Mouse (Mus musculus): ENCODE results near the gene Sdk1. TPM values are rescaled to one million over a fixed set of nuclear protein-coding genes. Genes with fewer than 3 reads are reported as not detected.

The Sdk1 gene
- polyA plus RNA-seq, 1 experiment from 2014 or later: 1.3 TPM

DNA sequence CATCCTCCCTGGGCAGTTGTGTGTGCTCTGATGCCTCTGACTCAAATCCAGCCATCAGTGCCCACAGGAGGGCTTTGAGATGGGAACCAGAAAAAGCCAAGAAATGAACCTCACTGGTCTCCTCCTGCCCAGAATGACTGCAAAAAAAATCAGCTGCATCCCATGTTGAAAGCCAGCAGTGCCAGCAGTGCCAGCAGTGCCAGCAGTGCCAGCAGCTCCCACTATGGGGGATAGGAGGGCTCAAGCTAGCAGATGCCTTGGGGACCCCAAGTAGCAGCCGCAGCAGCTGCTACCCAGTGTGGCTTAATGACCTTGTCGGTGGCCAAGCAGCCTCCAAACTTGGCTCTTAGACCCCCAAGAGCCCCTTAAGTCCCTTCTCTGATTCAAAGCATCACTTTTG lies 1001.8 kb downstream of the Sdk1 start:
- 100% methylated on average over 2 of the region's 2 CpGs for WGBS
- Histone ChIP-seq H3K9ac (replicated peaks; ENCODE audit: low read depth, low read length) (no peak overlapping the region), H3K4me2 (ENCODE audit: low read length) (no peak overlapping the region), H3K27me3 (replicated peaks; ENCODE audit: control insufficient read depth, insufficient read depth, low read length) (no peaks in the 10 kb centered on the region), H3K9me3 (ENCODE audit: control insufficient read depth, low read length) (peaks cover 11% of the 10 kb centered on the region), H3K4me3 (replicated peaks; ENCODE audit: low read length) (no peak overlapping the region), H3K4me1 (replicated peaks; ENCODE audit: control insufficient read depth, insufficient read depth, low read length) (no peaks in the 10 kb centered on the region), H3K27ac (ENCODE audit: low read length) (no peak overlapping the region), H3K36me3 (ENCODE audit: control insufficient read depth, insufficient read depth) (no peaks in the 10 kb centered on the region)
- ATAC-seq: no peak

- Histone ChIP-seq H3K9ac (replicated peaks; ENCODE audit: low read depth, low read length) (no peak overlapping the region), H3K4me3 (replicated peaks; ENCODE audit: low read length) (no peak overlapping the region), H3K4me1 (replicated peaks; ENCODE audit: control insufficient read depth, insufficient read depth, low read length) (no peaks in the 10 kb centered on the region), H3K27me3 (replicated peaks; ENCODE audit: control insufficient read depth, insufficient read depth, low read length) (no peaks in the 10 kb centered on the region), H3K9me3 (ENCODE audit: control insufficient read depth, low read length) (0 out of 2 replicates have a peak, but pooled peaks cover 2% of the 10 kb centered on the region), H3K27ac (ENCODE audit: low read length) (no peak overlapping the region), H3K36me3 (ENCODE audit: control insufficient read depth, insufficient read depth) (no peaks in the 10 kb centered on the region), H3K4me2 (ENCODE audit: low read length) (no peak overlapping the region)
- 77% methylated on average over 6 of the region's 6 CpGs for WGBS
- no peak for ATAC-seq
These were observed 1014.9 kb downstream of the Sdk1 start for GRCm38 (mm10) chr5:142256231-142256630.

- no peak for ATAC-seq
- 80% methylated on average over 7 of the region's 7 CpGs for WGBS
- Histone ChIP-seq H3K4me2 (ENCODE audit: low read length) (no peak overlapping the region), H3K4me1 (replicated peaks; ENCODE audit: control insufficient read depth, insufficient read depth, low read length) (no peaks in the 10 kb centered on the region), H3K9ac (replicated peaks; ENCODE audit: low read depth, low read length) (no peak overlapping the region), H3K27ac (ENCODE audit: low read length) (no peak overlapping the region), H3K9me3 (ENCODE audit: control insufficient read depth, low read length) (no peaks in the 10 kb centered on the region), H3K27me3 (replicated peaks; ENCODE audit: control insufficient read depth, insufficient read depth, low read length) (no peaks in the 10 kb centered on the region), H3K4me3 (replicated peaks; ENCODE audit: low read length) (no peak overlapping the region), H3K36me3 (ENCODE audit: control insufficient read depth, insufficient read depth) (no peaks in the 10 kb centered on the region)
These were observed 1017.4 kb downstream of the Sdk1 start for GRCm38 (mm10) chr5:142258716-142259115.

DNA sequence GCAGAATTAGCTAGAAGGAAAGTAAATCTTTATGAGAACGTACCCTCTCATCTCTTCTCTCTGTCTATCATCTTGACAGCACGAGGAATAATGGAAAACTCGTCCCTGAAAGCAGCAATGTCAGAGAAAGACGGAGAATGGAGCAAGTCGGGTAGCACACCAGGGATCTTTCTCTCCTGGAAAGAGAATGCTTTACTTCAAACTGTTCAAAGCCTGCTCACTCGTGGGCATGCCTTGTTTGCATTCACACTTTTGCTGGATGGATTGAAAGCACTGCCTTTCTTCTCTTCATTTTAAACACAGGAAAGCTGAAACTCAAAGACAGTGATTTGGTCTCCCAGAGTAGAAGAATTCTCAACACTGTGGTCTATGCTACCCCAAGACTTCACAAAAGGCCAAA lies 1020.8 kb downstream of the Sdk1 start:
- H3K4me1 ChIP-seq (replicated peaks; ENCODE audit: control insufficient read depth, insufficient read depth, low read length): no peaks in the 10 kb centered on the region
- WGBS: 32% methylated on average over 6 of the region's 6 CpGs
- no peak overlapping the region for H3K4me2 ChIP-seq (ENCODE audit: low read length)
- no peak for ATAC-seq
- no peaks in the 10 kb centered on the region for H3K27me3 ChIP-seq (replicated peaks; ENCODE audit: control insufficient read depth, insufficient read depth, low read length)
- H3K4me3 ChIP-seq (replicated peaks; ENCODE audit: low read length): no peak overlapping the region
- H3K27ac ChIP-seq (ENCODE audit: low read length): no peak overlapping the region
- H3K36me3 ChIP-seq (ENCODE audit: control insufficient read depth, insufficient read depth): no peaks in the 10 kb centered on the region
- H3K9me3 ChIP-seq (ENCODE audit: control insufficient read depth, low read length): peaks cover 5% of the 10 kb centered on the region; the same call in 1 of the 2 replicates
- H3K9ac ChIP-seq (replicated peaks; ENCODE audit: low read depth, low read length): no peak overlapping the region

Other genes with a start within 250 kb of the Sdk1 start
- gene Card11, start 240.9 kb upstream of the Sdk1 start, polyA plus RNA-seq (2015; fragmentation: Nextera tagmentation; extraction: Ambion mirVana): 0.05 TPM in 1 of 2 replicates, not detected in the other

Measured in forebrain, embryonic 16.5 days (tissue).